Mouse (Mus musculus) gastrocnemius, postnatal 14 days (tissue): Measurements from ENCODE around the gene Taco1. TPM values are rescaled to one million over a fixed set of nuclear protein-coding genes. Genes with fewer than 3 reads are reported as not detected.
A peak's percentile ranks its signal among the peaks of the same experiment; 100 is the strongest.
"Not testable (repeated sequence)": the region's sequence is repeated elsewhere in the genome, so short reads cannot be mapped to it uniquely, and the experiment has no call there.

ENCODE experiments used
- DNase-seq: peaks from one replicate; pipeline ENCODE4 v3.0.0; 2021; ENCODE audit warnings: mixed read lengths
- intact Hi-C: fragments of 180-260 bp; cut with DNase I; formaldehyde crosslinking; loops from one replicate; pipeline ENCODE4 v1.15.1; 2025; ENCODE audit warnings: low total_unique reads
- total RNA-seq, 2 experiments: library from RNA; stranded (reverse); gene quantifications; 2 replicates each; pipeline ENCODE4 v1.2.3; 2021

Gene Taco1
- total RNA-seq, 2 experiments from 2014 or later, result 38.8 to 42.5 TPM

- intact Hi-C loops, result no loop called here
- no peak for DNase-seq
Measured at GRCm38 (mm10) chr11:106056819-106057491, 8.9 kb upstream of the Taco1 start.

DNA sequence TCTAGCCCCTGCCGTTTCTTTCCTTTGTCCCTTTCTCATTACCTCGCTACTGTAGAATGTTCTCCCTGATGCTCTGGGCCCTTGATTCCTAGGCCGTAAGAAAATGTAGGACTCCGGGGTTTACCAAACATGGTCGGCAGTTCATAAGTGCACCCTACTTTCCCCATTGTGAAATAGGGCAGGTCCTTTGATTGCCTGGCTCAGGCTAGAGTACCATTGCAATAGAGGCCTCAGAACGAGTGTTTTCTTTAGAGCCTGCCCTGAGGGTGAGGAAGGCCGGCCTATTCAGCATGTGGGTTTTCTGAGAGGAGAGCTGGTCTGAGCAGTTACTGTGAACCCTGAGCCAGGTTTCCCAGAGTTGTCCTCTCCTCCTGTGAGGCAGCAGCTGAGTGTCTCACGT lies 7.8 kb upstream of the Taco1 start:
- no peak for DNase-seq

GRCm38 (mm10) chr11:106060549-106060948 lies 5.3 kb upstream of the Taco1 start:
- intact Hi-C loops, result no loop called here
- DNase-seq, result no peak

More for the DNA sequence above, 7.8 kb upstream of the Taco1 start:
- intact Hi-C loops, result no loop called here

- DNase-seq, result no peak
- intact Hi-C loops, result no loop called here
Measured at GRCm38 (mm10) chr11:106061311-106061710, 4.5 kb upstream of the Taco1 start.

- intact Hi-C loops, result no loop called here
- no peak for DNase-seq
Measured at GRCm38 (mm10) chr11:106063756-106064155, 2.1 kb upstream of the Taco1 start.

DNA sequence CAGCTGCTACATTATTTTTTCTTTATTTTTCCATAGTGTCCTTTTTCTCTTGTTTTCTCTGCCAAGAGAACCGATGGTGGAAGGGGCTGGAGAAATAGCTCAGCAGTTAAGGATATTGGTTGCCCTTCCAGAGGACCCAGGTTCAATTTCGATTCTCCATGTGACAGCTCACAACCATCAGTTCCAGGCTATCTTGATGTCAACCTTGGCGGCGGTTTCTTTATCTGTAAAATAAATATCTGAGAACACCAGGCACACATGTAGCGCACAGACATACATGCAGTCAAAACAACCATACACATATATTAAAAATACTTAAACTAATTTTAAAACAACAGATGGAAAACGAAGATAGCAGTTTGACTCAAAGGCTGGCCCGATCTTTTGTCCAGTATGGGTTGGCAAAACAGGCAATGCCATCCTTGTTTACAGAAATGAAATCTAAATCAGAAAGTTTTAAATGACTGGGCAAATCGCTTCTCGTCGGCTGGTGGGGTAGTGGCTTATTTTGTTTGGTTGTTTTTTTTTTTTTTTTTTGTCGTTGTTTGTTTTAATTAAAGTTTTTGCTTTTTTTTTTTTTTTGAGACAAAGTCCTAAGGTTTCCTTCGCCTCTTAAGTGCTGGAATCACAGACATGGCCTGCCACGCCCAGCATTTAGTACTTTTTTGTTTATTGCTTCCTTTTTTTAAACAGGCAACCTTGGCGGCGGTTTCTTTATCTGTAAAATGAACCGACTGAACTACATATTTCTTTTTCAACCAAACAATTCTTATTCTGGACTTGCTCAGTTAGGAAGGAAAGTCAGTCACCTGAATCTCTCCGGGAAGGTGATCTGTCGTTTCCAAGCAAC lies 563 bp upstream of the Taco1 start:
- no peak for DNase-seq
- intact Hi-C loops, result no loop called here

GRCm38 (mm10) chr11:106066616-106067015 lies 755 bp downstream of the Taco1 start:
- DNase-seq, result peak; percentile 55
- intact Hi-C loops, result not testable (repeated sequence)

DNA sequence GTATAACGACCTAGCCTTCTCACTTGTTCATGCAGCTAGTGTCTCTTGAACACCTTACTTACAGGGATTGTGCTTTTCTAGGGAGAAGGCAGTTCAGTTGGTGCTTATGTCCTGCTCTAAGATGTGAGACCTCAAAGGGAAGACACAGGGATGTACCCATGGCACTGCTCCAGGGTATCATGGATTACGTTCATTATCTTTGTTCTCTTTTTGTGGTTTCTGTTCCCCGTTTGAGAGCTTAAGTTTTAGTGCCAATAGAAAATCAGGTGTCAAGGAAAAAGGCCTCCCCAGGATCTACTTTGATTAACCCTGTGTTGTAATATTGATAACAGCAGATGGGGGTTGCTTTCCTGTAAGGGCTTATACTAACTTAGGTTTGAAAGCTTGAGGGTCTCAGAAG lies 7.9 kb downstream of the Taco1 start:
- no peak for DNase-seq
- intact Hi-C loops, result no loop called here

- intact Hi-C loops, result no loop called here
- DNase-seq, result peak; percentile 69
Measured at GRCm38 (mm10) chr11:106076321-106076720, 10.5 kb downstream of the Taco1 start.

- intact Hi-C loops, result no loop called here
- peak; percentile 98 for DNase-seq
Measured at GRCm38 (mm10) chr11:106083708-106084701, 18.1 kb downstream of the Taco1 start, which contains the start of gene Map3k3. TSS of gene Map3k3 (plus strand) at chr11:106084613.

DNA sequence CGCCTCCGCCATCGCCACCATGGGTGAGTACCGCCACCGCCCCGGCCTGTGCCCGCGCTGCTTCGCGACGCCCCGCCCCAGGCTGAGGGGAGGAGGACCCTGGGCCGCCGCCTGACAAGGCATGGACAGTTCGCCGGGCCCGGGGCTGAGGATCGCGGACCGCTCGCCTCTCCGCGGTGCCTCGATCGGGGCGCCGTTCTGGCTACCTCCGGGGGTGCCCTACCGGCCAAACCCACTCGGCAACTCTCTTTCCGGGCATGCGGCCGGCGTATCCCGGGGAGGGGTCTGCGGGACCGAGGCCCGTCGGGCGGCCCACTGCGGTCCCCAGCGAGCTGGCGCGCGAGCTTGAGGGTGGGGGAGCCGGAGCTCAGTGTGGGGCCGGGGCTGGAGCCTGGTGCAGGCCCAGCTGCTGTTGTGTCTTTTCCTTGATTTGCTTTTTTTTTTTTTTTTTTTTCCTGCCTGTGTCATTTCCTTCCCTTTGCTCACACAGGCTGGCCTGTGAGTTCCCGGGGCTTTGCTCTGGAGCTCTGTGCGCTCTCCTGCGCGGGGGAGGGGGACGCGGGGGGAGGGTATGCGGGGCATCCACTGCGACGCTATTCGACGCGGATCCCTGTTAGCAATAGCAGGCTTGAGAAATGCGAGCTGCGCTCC lies 19.2 kb downstream of the Taco1 start:
- DNase-seq, result peak; percentile 87
- intact Hi-C loops, result no loop called here

DNA sequence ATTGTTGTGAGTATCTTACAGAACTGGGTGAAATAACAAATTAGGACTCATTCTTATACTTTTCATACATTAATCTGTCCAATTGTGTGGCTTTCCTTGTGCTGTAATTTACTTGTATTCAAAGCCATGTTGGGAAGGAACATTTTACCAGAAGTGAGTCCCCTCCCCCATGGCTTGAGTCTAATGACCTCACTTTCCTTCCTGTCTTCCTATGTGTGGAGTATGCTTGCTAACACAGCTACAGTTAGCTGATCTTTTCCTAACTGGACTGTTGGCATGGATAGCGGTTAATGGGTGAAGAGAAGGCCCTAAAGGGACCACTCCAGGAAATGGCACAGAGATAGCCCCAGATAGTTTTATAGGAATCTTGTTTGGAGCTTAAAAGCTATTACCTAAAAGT lies 32.4 kb downstream of the Taco1 start:
- DNase-seq, result no peak
- intact Hi-C loops, result no loop called here

DNA sequence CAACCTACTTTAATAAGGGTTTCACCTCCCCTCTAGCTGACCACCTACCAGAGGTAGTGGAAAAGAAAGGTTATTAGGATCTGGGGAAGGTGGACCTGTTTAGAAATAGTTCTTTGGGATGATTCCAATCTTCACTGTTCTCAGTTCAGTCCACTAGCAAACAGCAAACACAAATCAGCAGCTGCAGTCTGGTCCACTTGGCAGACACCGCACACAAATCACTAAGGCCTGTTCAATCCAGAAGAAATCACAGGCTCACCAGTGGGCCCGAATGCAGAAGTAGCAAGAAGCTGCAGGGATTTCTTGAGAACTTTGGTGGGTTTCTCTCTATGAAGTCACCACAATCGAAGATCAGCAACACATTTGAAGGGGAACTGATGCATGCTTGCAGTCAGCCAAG lies 37.0 kb downstream of the Taco1 start:
- DNase-seq, result peak; percentile 16
- intact Hi-C loops, result no loop called here

DNA sequence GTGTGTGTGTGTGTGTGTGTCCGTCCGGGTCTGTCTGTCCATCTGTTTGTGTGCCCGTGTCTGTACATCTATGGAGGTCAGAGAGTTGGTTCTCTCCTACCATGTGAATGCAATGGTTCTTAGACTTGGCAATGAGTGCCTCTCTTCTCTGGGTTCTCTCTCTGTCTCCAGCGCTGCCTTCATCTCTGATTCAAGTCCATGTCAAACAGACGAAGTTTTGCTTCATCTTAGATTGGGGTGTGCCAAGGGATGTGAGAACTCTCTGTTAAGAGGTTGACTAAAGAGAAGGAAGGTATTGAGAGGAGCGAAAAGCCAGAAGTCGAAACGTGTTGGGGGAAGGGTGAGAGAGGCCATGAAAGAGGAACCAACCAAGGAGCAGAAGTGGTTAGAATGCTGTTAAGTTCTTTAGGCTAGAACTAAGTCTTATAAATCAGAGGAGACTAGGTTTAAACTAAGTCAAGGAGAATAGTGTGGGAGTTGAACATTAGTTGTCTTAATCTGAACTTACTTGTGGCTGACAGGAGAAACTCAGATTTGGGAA lies 40.3 kb downstream of the Taco1 start:
- intact Hi-C loops, result no loop called here

DNA sequence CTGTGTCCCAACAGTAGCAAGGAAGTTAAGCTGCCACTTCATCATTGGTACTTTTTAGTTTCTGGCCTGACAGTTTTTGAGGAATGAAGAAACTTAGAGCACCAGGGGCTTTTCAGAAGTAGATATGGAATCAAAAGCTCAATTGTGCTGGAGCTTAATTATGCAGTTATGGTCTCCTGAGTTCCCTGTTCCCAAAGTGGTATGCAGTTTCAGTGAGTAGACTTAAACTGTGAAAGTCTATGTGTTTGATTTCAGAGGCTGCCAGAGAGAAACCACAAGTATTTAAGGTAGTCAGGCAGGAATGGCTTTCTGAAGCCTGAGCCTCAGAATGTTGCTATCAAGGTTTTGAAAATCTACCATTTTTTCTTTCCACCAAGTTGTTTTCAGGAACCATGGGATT lies 45.8 kb downstream of the Taco1 start:
- intact Hi-C loops, result no loop called here
- no peak for DNase-seq

More for the DNA sequence above, 40.3 kb downstream of the Taco1 start:
- DNase-seq, result no peak

DNA sequence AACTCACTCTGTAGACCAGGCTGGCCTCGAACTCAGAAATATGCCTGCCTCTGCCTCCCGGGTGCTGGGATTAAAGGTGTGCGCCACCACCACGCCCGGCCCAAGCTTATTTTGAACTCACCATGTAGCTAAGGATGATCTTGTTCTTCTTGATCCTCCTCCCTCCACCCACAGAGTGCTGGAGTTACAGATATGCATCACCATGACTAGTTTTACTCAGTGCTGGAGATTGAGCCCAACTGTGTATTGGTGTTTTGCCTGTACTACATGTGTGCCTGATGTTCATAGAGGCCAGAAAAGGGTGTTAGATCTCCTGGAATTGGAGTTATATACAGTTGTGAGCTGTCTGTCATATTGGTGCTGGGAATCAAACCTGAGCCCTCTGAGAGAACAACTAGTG lies 56.4 kb downstream of the Taco1 start:
- intact Hi-C loops, result no loop called here

DNA sequence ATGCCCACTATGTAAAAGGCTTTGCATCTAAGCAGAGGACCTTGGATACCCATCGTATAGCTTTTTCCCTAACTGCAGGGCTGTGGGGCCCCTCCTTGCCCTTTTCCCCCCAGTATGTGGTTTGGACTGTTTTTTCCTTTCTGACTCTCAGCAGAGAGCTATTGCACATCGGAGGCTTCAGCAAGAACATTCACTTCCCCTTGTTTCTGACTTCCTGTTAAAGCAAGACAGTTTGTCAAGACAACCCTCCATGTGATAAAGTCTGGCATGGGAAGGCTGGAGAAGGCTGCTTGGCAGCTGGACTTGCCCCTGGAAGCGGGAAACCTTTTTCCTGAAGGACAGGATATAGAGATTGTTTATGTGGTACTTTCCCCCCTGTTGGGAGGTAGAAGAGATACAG lies 56.9 kb downstream of the Taco1 start:
- DNase-seq, result peak; percentile 6
- intact Hi-C loops, result no loop called here

More for the DNA sequence above, 56.4 kb downstream of the Taco1 start:
- no peak for DNase-seq
